Mouse (Mus musculus): ENCODE measurements around the gene Dab1.
A peak's percentile ranks its signal among the peaks of the same experiment; 100 is the strongest.

Gene Dab1

DNA sequence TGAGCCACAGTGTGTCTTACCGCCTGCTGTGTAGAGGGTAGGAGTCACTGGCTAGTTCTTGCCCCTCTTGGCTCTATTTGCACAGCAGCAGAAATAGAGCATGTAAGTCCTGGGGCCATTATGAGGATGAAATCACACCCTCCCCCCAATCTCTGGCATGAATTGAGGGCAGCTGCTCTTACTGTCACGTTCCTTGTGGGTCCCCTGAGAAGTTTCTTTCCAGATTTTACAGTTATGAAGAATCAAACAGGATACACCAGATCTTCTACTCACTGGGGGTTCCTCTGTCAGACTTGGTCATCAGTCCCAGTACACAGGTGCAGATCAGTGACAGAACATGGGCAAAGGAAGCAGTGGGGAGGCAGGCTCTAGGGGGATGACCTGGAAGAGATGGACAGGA lies 825.8 kb downstream of the Dab1 start:
- DNase-seq (ENCODE audit: low spot score in 2 of 2), result no peak

DNA sequence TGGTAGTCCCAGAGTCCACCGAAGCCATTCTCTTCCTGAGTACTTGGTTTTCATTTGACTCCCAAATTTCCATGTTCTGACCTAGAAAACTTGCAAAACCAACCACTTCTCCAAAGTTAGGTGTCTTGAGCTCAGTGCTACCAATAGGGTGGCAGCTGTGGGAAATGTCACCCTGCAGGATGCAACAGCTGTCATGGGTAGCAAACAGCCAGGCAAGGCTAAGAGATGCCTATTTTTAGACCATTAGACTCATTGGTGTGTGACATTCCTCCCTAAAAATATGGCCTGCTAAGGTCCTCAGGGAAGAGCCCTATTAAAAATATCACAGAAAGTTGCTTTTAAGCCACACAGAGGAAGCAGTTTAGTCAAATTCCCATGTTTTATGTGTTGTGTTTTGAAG lies 829.0 kb downstream of the Dab1 start:
- no peak for DNase-seq (ENCODE audit: low spot score in 2 of 2)

DNA sequence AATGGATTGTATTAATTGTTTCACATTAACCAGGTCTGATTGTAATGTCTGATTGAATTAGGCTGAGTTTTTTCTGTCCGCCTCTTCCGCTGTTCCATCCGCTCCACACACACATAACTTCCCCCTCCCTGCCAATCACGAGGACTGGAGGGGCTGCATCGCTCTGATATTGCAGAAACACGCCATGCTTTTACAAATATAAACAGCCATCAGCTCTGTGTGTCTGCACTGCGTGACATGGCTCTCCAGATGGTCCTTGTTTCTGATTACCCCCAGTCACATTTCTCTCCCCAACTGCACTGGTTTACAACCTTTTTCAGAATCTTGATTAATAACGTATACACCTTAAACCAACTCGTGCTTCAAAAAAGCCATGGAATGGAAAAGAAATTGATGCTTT lies 831.5 kb downstream of the Dab1 start:
- DNase-seq (ENCODE audit: low spot score in 2 of 2), result no peak

DNA sequence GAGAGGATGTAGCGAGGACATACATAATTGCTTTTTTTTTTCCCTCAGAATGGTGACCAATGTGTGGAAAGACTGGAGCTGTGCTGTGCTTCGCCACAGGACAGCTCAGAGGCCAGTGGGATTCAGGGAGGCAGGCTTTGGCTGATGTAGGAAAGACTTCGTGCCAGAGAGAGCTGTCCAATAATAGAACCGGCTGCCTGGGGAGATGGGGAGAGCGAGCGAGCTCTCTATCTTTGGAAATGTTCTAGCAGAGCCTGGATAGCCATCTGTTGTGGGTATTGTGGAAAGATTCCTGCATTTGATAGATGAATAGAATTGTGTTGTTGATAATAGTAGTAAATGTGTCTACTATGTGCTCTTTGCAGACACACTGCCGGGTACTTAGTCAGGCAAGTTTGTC lies 833.4 kb downstream of the Dab1 start:
- DNase-seq (ENCODE audit: low spot score in 2 of 2), result peak; percentile 45 to 59

GRCm38 (mm10) chr4:104455151-104455550 lies 836.0 kb downstream of the Dab1 start:
- no peak for DNase-seq (ENCODE audit: low spot score in 2 of 2)

- no peak for DNase-seq (ENCODE audit: low spot score in 2 of 2)
These were observed 836.6 kb downstream of the Dab1 start for GRCm38 (mm10) chr4:104455760-104456159.

GRCm38 (mm10) chr4:104456173-104456873 lies 837.2 kb downstream of the Dab1 start:
- DNase-seq (ENCODE audit: low spot score in 2 of 2), result no peak

- no peak for DNase-seq (ENCODE audit: low spot score in 2 of 2)
These were observed 839.6 kb downstream of the Dab1 start for GRCm38 (mm10) chr4:104458726-104459125.

GRCm38 (mm10) chr4:104461106-104462011 lies 842.2 kb downstream of the Dab1 start:
- no peak for DNase-seq (ENCODE audit: low spot score in 2 of 2)

GRCm38 (mm10) chr4:104462932-104463780 lies 844.0 kb downstream of the Dab1 start:
- DNase-seq (ENCODE audit: low spot score in 2 of 2), result no peak

GRCm38 (mm10) chr4:104463781-104464170 lies 844.6 kb downstream of the Dab1 start:
- DNase-seq (ENCODE audit: low spot score in 2 of 2), result no peak

DNA sequence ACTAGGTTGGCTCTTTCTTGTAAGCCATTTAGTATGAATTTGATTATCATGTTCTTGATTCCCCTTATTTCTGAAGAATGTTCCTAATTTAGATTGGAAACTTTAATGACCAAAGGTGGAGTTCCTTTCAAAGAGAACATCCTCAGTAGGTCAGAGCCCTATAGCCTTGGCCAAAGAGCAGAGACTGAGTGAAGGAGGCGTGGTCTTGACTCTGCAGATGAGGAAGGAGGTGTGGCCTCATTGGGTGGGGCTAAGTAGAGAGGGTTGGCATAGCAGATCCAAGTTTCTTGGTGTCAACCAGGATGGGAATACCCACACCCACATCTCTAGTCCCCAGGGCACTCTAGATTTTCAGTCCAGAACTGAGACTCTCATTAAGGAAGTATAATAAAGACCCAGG lies 846.4 kb downstream of the Dab1 start:
- DNase-seq (ENCODE audit: low spot score in 2 of 2), result no peak

DNA sequence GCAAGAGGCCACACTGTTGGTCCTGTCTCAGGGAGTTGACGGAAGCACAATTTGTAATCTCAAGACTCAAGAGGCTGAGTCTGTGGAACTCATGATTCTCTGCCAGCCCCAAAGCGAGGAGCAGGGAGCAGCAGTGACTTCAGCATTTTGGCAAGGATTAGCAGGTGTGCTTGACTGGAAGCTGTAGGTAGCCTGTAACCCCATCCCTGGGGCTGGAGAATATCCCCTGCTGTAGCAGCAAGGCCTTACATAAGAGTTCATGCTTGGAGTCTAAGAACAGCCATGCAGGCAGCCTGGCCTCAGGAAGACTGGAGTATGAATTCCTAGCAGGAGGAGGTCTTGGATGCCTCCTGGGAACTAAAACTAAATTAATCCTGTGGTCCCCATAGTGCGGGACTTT lies 849.5 kb downstream of the Dab1 start:
- no peak for DNase-seq (ENCODE audit: low spot score in 2 of 2)

DNA sequence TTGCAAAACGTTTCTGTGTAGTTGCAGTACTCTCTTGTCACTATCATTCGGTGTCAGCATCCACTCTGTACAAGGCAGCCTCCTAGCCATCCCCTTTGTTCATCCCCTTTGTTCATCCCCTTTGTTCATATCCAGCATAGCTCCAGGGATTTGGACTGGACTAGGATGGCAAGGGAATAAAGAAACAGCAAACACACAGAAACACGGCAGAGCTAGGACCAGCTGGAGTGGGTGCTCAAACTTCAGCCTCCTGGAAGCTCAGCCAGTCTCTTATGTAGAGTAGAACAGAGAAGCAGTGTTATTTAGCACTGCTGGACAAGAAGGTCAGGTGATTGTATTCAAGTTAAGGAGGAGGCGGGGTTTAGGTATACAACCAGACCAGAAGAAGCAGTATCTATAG lies 853.8 kb downstream of the Dab1 start:
- DNase-seq (ENCODE audit: low spot score in 2 of 2), result no peak

DNA sequence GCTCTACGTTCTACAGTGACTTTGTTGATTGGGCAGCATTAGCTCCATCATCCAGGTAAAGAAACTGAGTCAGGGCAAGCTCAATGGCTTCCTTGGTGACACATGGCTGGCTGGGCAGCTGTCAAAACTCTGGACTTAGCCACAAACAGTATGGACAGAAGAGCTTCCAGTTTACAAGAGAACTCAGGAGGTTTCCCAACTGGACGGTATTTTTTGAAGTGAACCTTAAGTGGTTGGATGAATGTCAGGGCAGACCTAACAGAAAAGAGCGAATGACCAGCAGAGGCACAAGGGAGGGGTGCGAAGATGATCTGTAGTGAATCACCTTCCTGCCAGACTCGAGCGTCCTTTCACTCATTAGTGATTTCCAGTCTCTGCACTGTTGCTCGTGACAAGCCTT lies 857.7 kb downstream of the Dab1 start:
- DNase-seq (ENCODE audit: low spot score in 2 of 2), result no peak

DNA sequence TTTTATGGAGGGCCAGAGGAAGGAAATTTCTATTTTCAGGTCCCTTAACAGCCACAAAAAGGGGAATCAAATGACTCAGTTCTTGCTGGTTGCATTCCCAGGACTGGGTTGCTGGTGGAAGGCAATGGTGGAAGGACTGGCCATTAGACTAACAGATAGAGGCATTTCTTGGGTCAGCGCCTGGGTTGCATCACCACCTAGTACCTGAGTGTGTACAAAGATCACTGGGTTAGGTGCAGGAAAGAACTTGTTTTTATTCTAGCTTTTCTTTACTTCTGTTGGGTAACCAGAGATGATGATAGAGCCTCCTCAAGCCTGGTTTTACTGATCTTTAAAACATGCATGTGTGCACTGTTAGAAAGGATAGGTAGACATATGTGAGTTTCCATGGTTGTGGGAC lies 864.8 kb downstream of the Dab1 start:
- no peak for DNase-seq (ENCODE audit: low spot score in 2 of 2)

DNA sequence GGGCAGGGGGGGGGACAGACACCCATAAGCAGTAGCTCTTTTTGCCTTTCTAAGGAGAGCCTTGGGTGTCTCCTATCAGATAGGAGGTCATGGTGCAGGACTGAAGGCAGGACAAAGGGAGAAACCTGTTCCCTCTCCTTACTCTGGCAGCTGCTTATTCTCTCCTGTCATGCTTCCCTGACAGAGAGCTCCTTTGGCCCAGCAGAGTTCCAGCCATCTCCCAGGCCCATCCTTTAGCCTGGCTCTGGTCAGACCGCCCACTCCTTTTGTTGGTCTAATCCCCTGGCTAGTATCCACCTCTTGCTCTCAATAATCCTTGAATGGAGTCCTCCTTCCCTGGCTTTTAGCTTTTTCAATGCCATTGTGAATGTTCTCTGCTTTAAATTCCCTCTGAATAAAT lies 878.1 kb downstream of the Dab1 start:
- no peak for DNase-seq (ENCODE audit: low spot score in 2 of 2)

DNA sequence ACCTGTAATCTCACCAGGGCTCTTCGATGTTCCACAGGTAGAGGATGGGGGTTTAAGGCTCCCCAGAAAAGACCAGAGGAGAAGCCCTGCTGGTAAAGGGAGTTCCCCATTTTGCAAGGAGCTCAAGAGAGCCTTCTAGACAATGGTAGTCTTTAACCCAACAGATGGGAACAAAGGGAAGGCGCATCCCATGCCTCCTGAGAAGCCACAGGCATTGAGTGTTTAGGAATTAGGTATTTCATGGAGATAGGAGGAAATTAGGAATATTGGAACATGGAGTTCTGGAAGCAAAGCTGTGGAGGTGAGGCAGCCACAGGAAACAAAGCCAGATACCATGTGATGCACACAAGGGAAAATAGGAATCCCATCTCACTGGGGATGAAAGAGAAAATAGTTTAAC lies 881.0 kb downstream of the Dab1 start:
- DNase-seq (ENCODE audit: low spot score in 2 of 2), result no peak

GRCm38 (mm10) chr4:104500646-104501045 lies 881.5 kb downstream of the Dab1 start:
- no peak for DNase-seq (ENCODE audit: low spot score in 2 of 2)

DNA sequence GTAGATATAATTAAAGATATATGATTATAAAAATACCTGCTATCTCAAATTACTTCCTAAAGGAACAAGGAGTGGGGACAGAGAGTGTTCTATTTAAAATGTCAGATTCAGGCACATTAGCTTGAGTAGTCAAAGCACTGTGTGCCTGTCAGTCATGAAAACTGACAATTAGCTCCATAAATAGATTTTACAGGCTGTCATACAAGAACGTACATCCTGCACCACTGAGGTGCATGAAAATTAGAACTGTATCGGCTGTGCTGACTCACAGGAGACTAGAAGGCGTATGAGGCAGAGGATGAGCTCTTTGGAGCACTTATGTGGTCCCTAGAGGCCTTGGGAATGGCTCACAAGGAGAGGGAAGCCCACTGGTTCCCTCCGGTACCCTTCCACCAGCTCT lies 882.1 kb downstream of the Dab1 start:
- DNase-seq (ENCODE audit: low spot score in 2 of 2), result no peak

DNA sequence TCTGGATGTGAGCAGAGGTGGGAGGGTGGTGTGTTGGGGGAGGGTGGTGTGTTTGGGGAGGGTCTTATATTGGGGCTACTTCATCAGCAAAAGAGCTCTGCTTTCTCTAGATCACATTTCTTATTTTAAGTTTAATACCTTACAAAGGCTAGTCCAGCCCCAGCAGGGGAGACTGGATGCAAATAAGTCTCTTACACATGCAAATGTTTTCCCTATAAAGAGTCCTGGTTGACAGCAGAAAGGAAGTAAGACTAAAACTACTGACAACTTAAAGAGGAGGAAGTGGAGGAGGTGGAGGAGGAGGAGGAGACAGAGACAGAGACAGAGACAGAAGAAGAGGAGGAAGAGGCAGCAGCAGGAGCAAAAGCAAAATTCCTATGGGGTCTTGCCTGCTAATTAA lies 885.8 kb downstream of the Dab1 start:
- DNase-seq (ENCODE audit: low spot score in 2 of 2), result no peak

Data from frontal cortex, postnatal 10 days (tissue).